Mouse (Mus musculus) gastrocnemius, adult 8-10 months (tissue): Measurements from ENCODE around the gene Cdh6. TPM values are rescaled to one million over a fixed set of nuclear protein-coding genes. Genes with fewer than 3 reads are reported as not detected.

Experiments used
- DNase-seq, 2 experiments: peaks; one replicate each; pipeline ENCODE4 v3.0.0; 2022; ENCODE audit warnings: low spot score in 2 of 2
- total RNA-seq, 4 experiments: library from RNA; stranded (reverse); gene quantifications; 2 replicates each; pipeline ENCODE4 v1.2.4; 2022

Cdh6 gene
- total RNA-seq, 4 experiments from 2014 or later: 0.11 to 0.29 (median 0.15) TPM

DNA sequence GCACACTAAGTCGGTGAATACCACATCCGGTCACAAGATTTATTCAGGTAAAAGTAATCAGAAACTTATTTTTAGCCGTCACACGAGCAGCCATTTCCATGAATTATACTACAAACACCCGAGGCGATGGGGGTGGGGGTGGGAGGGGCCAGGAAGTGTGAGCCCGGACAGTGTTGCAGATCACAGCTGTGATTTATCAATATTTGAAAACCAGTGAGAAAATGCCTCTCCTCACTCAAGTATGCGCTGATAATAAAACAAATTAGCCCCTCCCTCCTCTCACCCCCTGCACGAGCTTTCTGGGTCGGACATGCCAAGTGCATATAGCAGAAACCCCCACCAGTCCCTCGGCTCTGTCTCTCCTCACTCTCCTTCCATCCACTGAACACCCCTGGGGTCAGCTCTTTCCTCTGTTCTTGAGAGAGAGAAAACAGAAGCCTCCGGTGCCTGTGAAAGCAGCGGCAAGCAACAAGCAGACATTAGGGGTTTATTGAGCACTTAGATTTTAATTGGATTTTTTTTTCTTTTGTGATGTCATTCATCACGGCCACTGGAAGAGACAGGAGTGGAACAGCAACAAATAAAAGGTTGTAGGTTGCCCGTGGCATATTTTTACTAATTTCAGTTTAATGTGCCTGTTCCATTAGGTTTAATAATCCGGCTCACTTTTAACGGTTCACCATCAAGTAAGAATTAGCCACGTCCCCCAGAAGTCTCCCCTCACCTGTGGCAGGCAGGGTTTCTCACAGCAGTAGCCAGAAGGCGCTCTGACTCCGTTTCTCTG is 105.9 kb downstream of the Cdh6 start:
- no peak for DNase-seq

DNA sequence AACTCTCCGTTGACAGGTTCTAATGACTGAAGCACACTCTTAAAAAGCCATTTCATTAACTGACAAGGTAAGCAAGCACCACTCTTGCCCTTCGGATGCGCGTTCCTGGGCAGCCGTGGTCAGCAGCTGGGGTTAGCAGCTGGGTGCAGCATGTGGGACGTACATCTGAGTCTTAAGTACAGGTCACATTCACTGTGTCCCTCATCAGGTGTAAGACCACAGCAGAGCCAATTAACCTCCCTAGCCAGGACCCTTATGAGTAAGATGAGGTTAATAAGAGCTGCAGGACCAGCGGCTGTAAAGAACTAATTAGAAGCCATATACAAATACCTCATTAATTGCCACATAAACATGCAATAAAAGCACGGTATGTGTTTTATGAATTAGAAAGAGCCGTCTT is 106.7 kb downstream of the Cdh6 start:
- no peak for DNase-seq

DNA sequence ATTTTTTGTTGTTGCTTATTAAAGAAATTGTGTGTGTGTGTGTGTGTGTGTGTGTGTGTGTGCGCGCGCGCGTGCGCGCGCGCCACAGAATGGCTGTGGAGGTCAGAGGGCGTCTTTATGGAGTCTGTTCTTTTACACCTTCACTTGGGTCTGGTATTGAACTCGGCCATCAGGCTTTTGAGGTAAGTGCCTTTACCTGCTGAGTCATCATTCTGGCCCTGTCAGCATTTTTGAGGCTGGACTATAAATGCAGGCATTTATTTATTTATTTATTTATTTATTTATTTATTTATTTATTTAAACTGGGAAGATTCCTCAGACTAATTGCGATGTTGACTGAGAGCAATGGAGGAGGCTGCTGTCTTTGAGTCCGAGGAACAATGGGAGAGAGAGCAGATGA is 109.8 kb downstream of the Cdh6 start:
- no peak for DNase-seq

DNA sequence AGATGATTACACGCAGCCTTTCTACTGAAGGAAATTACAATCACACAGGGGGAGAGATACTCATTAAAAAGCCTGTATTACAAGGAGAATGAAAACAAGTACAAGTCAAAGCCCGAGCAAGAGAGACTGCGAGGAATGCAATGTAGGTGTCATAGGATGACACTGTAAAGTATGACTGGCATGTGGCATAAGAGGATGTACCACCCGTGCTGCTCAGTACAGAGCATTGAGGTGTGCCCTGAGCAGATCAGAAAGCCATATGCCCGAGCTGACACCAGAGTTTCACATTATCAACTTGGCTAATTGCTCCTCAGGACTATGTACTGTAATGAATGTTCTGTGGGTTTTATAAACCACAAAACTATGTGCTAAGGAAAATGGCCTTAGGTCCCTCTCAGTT is 115.7 kb downstream of the Cdh6 start:
- no peak for DNase-seq

DNA sequence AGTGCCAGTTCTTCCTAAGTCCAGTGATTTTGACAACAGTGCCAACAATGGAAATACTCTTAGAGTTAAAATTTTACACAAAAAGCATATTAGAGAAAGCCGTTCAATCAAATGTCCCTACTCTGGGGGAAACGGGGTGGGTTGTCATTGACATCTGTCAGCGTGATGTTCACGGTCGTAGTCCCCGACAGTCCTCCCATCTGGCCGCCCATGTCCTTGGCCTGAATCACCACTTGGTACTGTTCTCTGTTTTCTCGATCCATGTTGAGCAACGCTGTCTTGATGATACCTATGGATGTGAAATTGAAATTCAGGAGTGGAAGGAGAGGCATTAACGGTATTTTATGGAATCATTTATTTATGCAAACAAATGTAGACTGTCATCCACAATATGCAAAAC is 116.2 kb downstream of the Cdh6 start:
- DNase-seq: no peak

DNA sequence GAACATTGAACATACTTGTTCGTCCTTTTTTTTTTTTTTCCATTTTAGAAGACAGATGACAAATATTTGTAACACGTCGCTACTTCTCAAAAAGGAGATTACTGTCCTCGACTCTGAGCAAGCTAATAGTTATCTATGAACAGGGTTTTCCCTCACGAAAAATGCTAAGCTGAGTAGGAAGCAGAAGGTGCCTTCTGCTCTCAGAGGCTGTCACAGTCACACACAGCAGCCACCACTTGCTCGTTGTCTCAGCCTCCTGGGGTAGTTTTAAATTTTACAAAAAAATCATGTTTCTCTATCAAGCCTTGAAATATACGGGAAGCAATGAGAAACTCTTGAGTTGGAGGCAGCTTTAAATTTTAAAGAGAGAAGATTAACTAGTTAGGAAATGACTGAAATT is 125.6 kb downstream of the Cdh6 start:
- no peak for DNase-seq

DNA sequence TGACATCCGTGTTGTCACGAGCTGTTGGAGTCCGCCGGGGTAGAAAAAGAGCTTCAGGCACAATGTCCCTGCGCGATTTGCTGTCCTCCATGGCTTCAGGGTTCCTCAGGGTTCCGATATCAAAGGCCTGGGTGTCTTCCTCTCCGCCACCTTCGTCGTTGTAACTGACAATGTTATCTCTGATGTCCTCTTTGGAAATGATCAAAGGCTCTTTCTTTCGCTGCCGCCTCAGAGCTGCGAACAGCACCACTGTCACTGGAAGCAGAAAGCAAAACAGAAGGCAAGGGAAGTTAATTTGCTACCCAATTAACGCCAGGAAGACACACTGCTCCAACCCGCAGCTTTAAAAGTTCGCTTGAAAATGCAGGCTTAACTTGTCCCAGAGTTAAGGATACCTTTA is 139.0 kb downstream of the Cdh6 start:
- no peak for DNase-seq

DNA sequence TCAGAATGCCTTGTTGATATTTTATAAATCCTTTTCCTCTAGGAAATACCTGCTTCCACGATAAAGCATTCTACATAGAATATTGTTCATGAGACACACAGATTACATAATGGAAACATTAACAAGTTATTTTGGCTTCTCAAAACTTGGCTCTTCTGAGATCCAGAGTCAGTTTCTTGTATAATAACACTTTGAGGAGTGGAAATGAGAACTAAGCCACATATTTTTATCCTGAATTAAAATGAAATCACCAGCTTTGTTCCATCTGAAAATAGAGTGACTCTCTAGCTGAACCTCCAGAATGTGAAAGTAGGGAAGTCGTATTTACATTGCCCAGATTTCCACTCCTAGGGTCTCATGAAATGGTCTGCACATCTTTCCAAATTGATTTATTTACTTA is 142.8 kb downstream of the Cdh6 start:
- no peak for DNase-seq

DNA sequence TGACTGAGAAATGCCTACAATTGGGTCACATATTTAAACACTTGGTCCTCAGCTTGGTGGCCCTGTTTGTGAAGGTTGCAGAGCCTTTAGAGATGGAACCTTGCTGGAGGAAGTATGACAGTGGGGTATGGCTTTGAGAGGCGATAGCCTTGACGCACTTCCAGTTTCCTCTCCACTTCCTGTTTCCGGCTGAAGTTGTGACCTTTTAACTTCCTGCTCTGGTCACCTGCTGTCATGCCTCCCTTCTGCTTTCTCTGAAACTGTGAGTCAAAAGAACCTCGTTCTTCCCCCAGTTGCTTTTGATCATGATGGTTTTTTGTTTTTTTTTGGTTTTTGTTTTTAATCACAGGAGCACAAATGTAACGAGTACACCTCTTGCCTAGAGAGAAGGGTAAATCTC is 146.0 kb downstream of the Cdh6 start:
- DNase-seq: no peak

DNA sequence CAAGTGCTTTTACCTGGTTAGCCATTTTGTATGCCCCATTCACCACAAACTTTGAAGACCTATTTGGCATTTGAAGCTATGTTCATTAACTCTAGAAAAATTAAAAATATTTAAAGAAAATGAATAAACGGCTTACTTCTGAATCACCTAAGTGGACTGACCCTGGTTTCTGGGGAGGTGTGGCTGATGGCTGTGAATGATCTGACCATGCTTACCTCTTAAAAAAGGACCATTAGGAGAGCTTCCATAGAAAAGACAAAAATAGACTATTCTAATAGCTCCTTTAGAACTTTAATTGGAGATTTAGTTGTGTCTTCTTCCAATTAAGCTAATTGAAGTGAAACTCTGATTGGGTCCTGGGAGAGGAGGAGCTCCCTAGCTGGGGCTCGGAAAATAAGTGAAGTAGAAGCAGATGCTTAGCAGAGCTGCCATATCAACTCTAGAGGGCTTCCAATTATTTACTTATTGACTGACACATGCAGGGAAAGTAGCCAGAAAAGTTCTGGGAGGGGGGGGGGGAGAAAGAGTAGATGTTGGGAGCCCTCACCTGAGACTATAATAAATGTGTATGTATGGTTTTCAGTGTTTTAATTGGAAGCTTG is 156.6 kb downstream of the Cdh6 start:
- DNase-seq: no peak

DNA sequence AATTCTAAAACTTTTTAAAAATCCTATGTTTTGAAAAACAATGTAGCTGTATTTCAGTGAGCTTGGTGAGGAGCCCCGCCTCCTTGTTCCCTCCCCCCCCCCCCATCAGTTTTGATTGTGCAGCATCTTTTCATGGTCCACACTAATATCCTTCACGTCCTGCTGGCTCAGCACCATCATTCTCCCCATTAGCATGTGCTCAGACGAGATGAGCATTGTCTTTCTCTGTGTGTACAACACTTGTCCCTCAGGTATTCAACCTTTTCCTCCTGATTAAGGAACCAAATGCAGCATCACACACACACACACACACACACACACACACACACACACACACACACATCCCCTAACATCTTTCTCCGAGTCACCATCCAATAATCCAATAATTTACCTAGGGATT is 164.7 kb downstream of the Cdh6 start:
- DNase-seq: no peak

DNA sequence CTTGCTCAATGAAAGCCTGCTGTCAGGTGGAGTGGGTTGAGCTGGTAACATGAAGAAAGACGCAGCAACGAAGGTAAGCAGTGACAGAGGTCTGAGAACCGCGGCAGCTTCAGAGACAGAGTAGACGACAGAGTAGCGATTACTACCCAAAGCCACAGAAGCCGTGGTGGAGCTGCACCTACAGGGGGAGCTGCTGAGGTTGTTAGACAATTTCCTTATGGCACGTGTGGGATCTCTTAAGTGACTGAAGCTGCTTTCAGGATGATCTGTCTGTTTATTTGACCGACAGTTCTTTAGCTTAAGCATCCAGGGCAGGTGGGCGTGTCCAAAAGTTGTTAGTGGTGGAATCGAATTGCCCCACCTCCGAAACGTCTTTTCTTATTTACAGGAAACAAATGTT is 167.5 kb downstream of the Cdh6 start:
- no peak for DNase-seq

DNA sequence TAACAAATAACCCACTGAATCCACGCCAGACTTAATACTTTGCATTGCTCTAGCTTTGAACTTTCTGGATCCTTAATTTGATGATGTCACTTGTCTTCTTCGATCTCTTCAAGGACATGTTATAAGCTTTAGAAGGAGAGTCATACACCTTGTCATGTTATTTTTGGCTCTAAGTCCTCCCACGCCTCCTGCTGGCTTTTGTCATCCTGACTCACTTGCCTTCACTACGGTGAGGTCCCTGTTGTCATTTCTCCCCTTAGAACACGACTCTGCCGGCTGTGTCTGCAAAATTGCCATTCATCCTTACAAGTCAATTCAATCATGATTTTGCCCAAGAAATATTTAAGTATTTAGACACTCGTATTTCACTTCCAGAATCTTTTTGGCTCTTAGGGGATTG is 171.9 kb downstream of the Cdh6 start:
- DNase-seq: no peak

DNA sequence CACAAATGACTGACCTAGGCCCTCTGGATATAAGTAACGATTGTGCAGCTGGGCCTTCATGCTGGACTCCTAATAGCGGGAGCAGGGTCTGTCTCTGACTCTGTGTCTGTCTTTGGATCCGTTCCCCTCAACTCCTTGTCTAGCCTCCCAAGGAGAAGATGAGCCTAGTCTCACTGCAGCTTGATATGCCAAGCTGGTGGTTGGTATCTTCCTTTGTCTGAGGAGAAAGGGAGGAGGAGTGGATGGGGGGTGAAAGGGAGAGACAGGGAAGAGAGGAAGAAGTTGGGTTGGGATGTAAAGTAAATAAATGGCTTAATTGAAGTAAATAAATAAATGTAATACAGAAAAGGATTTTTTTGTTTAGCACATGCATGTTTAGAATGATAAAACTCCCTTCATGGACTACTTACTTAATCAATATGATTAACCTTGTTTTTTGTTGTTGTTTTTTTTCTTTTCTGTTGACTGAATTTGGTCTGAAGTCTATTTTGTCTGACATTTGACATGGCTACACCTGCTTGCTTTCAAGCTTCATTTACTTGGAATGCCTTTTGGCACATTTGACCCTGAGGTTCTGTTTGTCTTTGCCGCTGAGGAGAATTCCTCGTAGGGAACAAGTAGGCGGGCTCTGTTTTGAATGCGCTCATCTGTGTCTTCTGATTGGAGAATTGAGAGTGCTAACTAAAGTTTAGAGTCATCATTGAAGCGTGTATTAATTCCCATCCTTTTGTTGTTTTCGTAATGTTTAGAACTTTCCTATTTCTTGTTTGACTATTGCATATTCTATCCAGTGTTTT is 178.7 kb downstream of the Cdh6 start:
- no peak for DNase-seq
